Mouse (Mus musculus): ENCODE measurements around the gene Nr1i2.

DNA sequence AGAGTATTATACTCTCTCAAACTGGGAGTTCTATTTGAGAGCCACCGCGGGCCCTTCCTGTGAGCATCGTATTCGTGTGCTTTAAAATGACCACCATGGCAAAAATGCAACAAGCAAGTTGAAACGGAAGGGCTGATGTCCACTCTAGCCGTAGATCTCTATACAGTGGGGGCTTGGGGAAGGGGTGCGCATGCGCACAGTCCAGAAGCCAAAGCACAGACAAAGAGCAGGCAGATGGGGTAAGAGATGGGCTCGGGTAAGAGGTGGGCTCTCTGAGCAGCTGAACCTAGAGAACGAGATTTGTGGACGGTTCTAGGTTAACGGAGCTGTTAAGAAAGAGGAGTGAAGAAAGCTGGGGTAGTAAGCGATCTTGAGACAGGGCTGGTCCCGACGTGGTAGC is 29.7 kb upstream of the Nr1i2 start:
- TF ChIP-seq CTCF (IDR thresholded peaks at IDR 0.05; ENCODE audit: control insufficient read depth, insufficient read depth, insufficient replicate concordance, low read depth, low read length): no peak
- TF ChIP-seq POLR2A (IDR thresholded peaks at IDR 0.05; ENCODE audit: control insufficient read depth, low read depth, low read length): no peak

Measured in testis, adult 2 months (tissue).